Mouse (Mus musculus): ENCODE measurements around the gene Tesk2. TPM values are rescaled to one million over a fixed set of nuclear protein-coding genes. Genes with fewer than 3 reads are reported as not detected.
"Not testable (repeated sequence)": the region's sequence is repeated elsewhere in the genome, so short reads cannot be mapped to it uniquely, and the experiment has no call there.

The Tesk2 gene
- polyA plus RNA-seq, 2 experiments from 2014 or later, result 4.6 to 7.8 TPM

DNA sequence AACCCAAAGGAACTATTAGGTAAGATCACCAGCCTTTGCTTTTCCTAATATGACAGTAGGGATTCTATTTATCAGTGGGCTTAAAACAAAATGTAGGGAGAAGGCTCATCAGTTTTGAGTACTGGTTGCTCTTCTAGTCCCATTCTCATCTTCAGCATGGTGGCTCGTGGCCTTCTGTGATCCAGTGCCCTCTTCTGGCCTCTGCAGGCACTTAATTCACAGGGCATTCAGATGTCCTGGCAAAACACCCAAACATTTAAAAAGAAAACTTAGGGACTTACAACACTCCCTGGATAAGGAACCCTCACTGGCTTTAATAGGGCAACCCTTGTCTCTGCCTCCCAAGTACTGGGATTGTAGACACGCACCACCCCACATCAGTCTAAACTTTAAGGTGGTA lies 73.5 kb downstream of the Tesk2 start:
- no peak for ATAC-seq

DNA sequence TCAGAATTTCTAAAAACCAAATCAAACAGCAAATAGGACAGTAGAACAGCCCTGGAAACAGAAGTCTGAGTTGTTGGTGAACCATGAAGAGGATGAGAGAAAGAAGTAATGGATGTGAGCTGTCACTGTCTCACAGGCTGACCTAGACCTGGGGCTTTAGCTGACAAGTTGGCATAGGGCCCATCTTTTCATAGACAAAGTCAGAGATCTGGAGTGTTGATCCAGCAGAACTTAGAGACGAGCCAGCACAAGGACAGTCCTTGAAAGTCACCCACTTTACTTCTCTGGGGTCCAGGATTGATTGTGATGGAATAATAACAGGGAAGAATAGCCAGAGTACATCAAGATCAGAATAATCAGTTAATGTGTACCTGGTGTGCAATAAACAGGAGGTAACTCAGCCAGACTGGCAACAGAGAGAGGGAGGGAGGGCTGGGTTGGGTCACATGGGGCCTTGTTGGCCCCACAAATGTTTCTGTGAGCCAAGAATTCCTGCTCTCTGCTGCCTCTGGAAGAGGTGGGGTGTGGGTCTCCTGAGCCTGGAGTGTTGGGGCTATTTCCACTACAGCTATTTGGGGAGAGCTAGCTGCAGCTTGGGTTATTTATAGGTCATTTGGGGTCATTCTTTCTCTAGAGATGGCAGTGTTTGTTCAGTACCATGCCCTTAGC lies 75.8 kb downstream of the Tesk2 start:
- no peak for ATAC-seq

DNA sequence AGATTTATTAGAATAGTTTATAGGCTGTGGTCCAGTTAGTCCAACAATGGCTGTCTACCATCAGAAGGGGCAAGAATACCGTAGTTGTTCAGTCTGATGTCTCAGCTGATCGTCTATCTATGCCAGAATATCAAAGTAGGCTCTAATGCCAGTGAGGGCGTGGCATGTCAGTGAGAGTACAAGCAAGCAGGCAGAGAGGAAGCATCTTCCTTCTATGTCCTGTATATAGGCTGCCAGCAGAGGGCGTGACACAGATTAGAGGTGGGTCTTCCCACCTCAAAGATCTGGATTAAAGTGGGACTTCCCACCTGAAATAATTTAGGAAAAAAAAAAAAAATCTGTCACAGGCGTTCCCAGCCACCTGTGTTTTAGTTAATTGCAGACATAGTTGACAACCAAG lies 79.2 kb downstream of the Tesk2 start:
- peak; percentile 87 for ATAC-seq

DNA sequence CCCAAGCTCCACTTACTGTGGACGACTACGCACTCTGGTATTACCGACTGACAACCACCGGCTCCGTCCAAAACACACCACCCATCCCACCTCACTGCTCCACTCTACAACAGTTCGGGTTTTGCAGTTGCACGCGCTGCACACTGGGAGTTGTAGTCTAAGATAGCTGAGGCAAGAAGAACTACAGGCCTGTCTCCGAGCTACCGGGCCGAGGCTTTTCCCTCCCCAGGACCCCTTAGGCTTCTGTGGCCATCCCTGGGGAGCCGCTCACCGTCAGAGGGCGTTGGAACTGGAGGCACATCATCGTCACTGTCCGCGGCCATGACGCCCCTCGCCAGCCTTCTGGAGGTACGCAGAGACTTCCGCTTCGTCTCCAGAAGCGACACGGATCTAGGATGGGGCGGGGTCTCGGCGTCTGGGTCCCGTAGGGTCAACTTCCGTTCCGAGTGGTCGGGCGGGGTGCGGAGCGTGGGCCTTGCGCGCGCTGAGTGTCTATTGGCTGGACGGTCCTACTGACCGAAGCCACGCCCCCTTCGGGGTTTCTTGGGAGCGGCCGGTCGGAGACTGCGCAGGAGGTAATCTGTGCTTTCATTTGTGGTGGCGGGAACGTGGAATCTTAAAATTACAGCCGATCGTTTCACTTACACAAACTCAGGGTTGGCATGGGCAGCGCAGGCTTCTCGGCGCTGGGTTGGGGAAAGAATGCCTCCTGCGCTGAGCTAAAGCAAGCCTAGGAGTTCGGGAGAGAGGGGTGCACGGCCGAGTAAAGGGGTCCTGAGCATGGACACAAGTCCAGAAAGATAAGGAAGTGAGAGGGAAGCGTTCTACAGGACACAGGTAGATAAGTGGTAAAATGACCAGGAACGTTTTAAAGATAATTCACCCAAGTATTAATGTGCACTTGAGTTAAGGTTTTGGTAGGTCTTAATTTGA lies 86.7 kb downstream of the Tesk2 start, which contains the start of the genes Toe1 and Mutyh:
Toe1 (minus strand) TSS at position 444 of the 933 bp plus-strand sequence.
Mutyh (plus strand) TSS at position 527 of the 933 bp plus-strand sequence.
- ATAC-seq, result peak; percentile 95

DNA sequence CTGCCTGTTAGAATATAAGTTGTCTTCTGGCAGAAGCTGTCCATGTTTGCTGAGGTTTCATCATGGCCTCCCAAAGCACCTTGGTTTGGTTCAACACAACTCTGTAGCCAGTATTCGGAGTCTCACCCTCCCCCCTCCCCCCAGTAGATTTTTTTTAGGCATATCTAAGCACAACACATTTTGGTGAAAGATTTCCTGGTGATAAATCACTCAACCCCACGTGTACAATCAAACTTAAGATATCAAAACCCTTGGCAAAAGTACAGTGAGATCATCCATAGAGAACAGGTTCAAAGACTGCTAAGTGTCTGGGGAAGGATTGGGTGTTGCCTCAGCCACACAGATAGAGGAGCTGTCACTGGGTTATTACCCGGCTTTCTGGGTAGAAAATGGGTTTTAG lies 90.3 kb downstream of the Tesk2 start:
- ATAC-seq, result no peak

DNA sequence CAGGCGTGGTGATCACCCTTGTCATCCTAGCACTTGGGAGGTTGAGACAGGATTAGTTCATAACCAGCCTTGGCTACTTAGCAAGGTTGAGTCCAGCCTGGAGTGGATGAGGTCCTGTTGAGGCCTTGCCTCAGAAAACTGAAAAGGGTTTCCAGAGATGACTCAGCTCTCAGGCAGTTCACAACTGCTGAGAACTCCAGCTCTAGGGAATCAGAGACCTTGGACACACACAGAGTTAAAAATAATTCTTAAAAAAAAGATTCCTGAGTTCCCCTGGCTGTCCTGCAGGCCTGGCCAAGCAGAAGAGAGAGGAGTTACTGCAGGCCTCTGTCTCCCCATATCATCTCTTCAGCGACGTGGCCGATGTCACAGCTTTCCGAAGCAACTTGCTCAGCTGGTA lies 94.5 kb downstream of the Tesk2 start:
- ATAC-seq, result no peak

DNA sequence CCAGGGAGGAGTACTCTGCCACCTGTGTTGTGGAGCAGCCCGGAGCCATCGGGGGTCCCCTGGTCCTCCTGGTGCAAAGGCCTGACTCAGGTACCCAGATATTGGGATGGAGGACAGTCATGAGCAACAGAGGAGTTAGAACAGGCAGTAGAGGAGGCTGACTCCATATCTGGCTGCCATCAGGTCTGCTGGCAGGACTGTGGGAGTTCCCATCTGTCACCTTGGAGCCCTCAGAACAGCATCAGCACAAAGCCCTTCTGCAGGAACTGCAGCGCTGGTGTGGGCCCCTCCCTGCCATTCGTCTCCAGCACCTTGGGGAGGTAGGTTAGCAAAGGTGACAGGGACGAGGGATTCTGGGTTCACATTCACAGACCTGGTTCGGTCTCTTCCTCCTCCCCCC lies 96.7 kb downstream of the Tesk2 start:
- no peak for ATAC-seq

DNA sequence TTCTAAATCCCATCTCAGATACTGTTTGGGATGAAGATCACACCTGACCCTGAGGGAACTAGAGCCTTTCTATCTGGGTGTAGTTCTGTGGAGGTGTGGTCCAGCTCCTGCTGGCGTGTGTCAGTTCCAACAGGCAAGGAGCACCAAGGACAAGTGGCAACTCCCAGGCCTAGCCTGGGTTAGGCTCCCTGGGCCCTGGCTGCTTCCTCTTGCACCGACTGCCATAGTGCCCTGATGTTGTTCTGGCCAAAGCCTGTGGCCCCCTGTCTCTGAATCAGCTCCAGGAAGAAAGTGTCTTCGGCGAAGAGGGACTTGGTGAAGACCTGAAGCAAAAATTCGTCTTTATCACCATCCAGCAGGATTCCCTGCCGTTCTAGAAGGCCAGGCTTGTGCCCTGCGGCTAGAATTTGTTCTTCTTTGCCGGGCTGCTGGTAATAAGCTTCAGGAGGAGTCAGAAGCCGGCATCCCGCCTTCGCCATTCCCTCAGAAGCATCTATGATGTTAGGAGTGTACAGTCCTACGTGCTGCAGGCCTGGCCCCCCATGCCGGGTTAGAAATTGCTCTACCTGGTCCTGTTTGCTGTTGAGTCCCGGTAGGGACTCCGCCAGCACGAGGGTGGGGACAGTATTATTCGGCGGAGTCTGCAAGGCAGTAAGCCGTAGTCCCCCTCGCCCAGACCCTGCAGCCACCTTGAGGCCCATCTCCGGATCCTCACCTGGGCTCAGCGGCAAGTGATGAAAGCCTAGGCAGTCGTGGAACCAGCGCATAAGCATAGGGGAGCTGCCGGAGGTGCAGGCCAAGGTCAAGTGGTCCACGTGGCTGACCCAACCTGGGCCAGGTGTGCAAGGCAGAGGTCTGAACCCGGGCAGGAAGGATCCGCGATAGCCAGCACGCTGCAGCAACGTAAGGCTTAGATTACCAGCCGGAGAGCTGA lies 99.5 kb downstream of the Tesk2 start:
- no peak for ATAC-seq

DNA sequence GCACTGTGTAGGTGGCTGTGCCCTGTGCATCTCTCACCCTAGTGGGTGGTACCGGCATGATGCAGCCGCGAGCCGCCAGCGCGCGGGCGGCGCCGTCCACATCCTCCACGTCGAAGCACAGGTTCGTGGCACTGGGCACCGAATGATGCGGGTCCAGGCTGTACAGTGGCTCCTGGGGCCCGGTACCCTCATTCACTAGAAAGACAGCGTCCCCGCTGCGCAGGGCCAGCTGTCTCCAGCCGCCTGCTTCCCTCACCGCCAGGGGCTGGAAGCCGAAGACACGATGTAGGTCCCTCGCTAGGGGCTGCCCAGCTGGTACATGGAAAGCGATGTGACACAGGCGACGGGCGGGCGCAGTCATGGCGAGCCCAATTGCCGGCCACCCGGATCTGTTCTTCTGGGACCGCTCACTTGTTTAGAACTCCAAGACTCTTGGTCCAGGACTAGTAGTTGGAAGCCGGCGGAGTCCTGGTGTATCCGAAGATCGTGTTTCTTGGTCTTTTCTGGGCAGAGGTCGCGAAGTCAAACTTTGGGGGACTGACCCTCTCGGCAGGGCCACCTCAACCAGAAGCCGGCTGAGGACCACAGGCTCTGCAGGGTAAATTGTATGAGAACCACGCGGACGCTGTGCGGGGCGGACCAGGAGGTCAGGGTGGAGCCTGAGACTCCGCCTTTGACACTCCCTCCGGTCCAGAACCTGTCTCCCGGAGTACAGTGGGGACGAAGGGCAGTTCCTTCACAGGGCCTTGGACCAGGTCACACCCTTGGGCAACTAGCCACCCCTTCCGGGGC lies 100.3 kb downstream of the Tesk2 start:
- ATAC-seq, result peak; percentile 60

DNA sequence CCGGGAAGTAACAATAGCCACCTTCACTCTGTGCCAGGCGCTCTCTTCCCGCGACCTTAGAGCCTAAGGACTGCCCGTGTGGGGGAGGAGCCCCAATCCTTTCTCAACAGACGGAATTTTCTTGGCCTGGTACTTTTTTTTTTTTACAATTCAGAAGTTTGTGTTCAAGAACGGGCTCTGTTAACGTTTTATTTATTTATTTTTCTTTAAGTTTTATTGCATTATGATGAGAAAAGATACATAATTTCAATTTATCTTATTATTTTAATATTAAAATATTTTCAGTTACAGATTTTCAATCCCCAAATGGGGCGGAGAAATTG lies 100.9 kb downstream of the Tesk2 start, which contains the start of gene Hpdl:
Hpdl (minus strand) TSS at position 14 of the 323 bp plus-strand sequence.
- peak; percentile 34 for ATAC-seq

DNA sequence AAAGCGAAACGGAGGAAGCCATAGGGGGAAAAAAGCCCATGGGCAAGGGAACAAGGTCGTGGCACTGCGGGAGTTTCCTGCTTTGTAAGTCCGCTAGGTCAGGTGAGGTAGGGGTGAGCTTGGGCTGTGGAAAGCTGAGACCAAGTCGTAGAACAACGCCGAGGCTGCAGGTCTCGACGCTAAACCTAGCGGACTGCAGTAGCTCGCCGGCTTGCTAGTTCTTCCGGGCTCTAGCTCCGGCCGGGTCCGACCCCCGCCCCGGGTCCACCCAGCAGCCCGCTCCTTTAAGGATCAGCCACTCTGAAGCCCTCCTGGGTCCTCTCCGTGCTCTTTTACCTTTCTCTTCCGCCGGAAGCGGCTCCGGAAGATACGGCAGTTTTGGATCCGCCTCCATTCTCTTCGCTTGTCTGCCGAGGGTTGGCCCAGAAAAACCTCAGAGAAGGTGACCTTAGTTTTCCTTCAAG lies 103.8 kb downstream of the Tesk2 start:
- peak; percentile 86 for ATAC-seq

DNA sequence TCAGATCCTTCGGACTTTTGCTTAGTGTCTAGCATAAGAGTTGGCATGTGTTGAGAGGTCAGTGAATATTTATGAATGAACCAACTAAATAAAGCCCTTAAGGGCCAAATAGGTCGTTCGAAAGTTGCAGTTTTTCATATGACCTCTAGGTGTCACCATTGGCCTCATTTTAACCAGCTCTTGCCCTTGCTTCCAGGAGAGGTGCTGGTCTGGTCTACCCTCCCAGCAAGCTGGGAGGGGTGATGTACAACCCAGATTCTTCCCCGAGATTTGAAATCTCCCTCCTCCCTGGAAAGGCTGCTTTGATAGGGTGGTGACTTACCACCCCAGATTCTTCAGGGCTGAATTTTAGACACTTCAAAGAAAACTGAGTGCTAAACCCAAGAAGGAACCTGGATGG lies 107.1 kb downstream of the Tesk2 start:
- peak; percentile 52 for ATAC-seq

DNA sequence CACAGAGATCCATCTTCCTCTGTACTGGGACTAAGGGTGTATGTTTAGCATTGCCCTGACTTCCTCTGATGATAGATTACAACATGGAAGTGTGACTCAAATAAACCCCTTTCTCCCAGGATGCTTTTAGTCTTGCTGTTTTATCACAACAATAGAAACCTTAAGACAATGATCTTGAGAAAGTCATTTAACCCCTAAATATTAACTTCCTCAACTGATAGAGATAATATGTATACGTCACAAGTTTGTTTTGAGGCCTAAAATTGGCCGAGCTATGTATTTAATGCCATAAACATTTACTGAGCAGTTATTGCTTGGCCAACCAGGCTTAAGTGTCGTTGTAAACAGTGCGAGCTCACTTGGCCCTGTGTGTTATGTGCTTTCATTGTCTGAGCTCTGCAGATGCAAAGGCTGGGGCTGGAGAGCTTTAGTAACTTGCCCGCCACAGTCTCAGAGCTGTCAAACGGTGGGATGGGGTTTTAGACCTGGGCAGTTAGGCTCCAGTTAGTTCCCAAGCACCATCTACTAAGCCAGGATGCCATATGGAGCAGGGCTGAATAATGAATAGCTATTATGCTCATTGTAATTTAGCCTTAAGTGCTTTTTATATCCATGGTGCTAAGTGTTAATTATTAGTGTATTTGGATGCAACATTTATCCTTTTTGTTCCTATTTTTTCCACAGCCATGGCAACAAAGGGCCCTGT lies 108.8 kb downstream of the Tesk2 start:
- no peak for ATAC-seq

DNA sequence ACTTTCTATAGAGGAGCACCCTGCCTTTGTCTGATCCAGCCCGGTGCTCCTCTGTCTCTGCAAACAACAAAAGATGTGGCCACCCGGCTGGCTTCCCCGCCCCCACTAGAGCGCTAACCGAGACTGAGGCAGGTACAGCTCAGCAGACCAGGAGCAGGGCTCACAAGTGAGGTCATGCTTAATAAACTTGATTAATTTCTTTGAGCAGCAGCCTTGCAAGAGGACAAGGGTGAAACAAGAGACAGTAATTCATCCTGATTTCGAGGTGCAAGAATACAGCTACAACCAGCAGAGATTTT lies 109.3 kb downstream of the Tesk2 start:
- no peak for ATAC-seq

DNA sequence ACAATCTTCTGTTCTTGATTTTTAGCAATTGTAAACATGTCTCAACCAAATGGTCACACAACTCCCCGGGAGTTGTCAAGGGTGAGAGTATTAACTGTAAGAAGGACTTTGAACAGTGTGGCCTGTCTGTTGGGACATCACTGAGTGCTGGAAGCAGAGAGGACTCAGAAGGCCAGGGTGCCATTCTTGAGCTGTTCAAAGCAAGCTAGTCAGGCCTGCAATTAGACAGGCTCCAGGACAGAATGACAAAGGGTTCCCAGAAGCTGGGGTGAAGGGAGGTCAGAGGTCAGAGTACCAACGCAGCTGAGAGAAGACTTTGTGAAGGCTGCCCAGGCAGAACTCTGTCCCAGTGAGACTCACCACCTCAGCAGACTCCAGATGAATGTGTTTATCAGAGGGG lies 118.3 kb downstream of the Tesk2 start:
- no peak for ATAC-seq

DNA sequence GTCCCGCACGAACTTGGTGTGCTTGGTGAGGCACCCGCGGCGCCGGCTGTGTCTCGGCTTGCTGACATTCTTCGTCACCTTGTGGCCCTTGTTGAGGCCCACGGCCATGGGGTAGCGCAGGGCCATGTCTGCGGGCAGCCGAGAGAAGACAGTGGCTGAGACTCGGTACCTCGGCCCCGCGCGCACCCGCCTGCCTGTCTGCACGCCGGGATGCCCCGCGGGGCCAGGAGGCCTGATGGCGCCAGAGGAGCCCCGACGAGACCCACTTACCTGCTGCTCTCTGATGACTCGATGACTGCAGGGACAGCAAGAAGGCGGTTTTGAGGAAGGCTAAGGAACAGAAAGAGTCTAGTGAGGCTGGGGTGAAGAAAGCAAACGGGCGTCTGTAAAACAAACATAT lies 119.3 kb downstream of the Tesk2 start:
- not testable (repeated sequence) for ATAC-seq

DNA sequence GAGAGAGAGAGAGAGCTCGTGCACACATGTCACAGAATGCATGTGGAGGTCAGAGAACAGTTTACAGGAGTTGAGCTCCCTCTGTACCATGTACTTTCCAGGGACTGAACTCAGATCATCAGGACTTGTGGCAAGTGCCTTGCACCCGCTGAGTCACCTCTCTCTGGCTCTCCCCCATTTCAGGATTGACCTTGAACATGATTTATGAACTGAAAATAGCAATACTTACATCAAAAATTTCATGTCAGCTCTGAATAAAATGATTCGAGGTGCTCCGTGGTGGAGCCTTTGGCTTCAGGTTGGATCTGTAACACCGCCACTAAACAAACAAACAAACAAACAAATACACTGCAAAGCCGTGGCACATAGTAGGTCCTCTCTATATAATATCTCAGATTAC lies 120.1 kb downstream of the Tesk2 start:
- ATAC-seq, result no peak

DNA sequence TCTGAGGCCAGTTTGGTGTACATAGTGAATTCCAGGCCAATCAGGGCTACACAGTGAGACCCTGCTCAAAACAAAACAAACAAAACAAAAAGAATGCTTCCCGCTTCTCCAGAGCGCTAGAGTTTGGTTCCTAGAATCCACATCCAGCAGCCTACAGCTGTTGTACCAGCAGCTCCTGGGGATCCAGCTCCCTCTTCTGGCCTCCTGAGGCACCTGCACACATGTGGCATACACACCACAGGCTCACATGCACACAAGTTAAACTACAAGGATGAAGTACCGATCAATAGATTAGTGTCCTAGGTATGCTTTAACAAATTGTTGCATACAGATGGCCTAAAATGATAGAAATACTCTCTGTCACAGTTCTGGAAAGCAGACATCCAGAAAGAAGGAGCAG lies 123.6 kb downstream of the Tesk2 start:
- no peak for ATAC-seq

DNA sequence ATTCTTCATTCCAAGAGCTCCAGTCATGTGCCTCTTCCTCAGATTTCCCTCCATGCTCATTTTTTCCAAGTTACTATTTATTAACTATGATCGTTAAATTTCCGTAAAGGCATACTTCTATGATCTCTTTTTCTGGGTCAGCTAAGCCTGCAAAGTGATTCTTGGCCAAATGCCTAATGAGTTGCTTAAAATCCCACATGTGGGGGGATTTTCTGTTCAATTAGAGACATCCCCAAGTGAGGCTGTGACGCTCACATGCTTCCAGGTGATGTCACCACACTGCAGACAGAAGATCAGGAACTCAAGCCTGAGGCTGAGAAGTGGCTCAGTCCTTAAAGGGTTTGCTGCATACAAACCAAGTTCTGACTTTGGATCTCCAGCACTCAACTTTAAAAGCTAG lies 129.2 kb downstream of the Tesk2 start:
- no peak for ATAC-seq

DNA sequence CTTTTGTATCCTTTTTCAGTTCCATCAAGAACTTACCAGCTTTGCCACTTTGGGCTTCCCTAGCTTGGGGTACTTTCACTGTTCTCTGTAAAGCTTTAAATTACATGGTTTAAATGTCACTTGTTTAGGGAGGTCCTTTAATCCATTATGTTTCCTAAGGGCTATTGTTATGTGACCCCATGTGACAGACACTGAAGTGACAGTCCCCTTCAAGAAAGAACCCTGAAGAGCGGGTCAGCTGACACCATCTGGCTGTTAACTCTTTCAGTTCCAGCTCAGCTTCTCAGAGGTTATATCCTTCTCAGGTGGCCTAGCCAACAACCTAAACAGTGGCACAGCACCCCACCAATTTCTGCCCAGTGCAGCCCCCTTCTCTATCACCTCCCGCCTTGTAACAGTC lies 133.5 kb downstream of the Tesk2 start:
- ATAC-seq, result no peak
